Mouse (Mus musculus) kidney, adult 9 months (tissue): Measurements from ENCODE around the gene Vdac1.

Source experiments
- DNase-seq: peaks from one replicate; pipeline ENCODE4 v3.0.0; 2022

Vdac1 gene

GRCm38 (mm10) chr11:52360471-52361277, at the start of gene Vdac1:
Gene Vdac1, plus strand, starts transcription at chr11:52360860.
- peak; percentile 90 for DNase-seq

GRCm38 (mm10) chr11:52314102-52314793, 46.4 kb upstream of the Vdac1 start:
- DNase-seq: peak; percentile 38

GRCm38 (mm10) chr11:52318445-52318844, 42.2 kb upstream of the Vdac1 start:
- no peak for DNase-seq

GRCm38 (mm10) chr11:52319664-52320063, 41.0 kb upstream of the Vdac1 start:
- no peak for DNase-seq

- no peak for DNase-seq
These were observed 40.1 kb upstream of the Vdac1 start for GRCm38 (mm10) chr11:52320529-52320928.

GRCm38 (mm10) chr11:52321540-52321939, 39.1 kb upstream of the Vdac1 start:
- no peak for DNase-seq

- no peak for DNase-seq
These were observed 36.0 kb upstream of the Vdac1 start for GRCm38 (mm10) chr11:52324442-52325367.

- no peak for DNase-seq
These were observed 33.3 kb upstream of the Vdac1 start for GRCm38 (mm10) chr11:52327313-52327712.

GRCm38 (mm10) chr11:52332421-52333118, 28.1 kb upstream of the Vdac1 start:
- DNase-seq: peak; percentile 83

GRCm38 (mm10) chr11:52333616-52334015, 27.0 kb upstream of the Vdac1 start:
- peak; percentile 68 for DNase-seq

- no peak for DNase-seq
These were observed 25.4 kb upstream of the Vdac1 start for GRCm38 (mm10) chr11:52335263-52335662.

GRCm38 (mm10) chr11:52335924-52336323, 24.7 kb upstream of the Vdac1 start:
- DNase-seq: no peak

GRCm38 (mm10) chr11:52337651-52338295, 22.9 kb upstream of the Vdac1 start:
- DNase-seq: no peak

GRCm38 (mm10) chr11:52338351-52338750, 22.3 kb upstream of the Vdac1 start:
- DNase-seq: no peak

- DNase-seq: no peak
These were observed 21.6 kb upstream of the Vdac1 start for GRCm38 (mm10) chr11:52339098-52339497.

- no peak for DNase-seq
These were observed 21.1 kb upstream of the Vdac1 start for GRCm38 (mm10) chr11:52339512-52339911.

- DNase-seq: no peak
These were observed 20.4 kb upstream of the Vdac1 start for GRCm38 (mm10) chr11:52340123-52340864.

- no peak for DNase-seq
These were observed 19.7 kb upstream of the Vdac1 start for GRCm38 (mm10) chr11:52341001-52341400.

GRCm38 (mm10) chr11:52341476-52341875, 19.2 kb upstream of the Vdac1 start:
- no peak for DNase-seq

GRCm38 (mm10) chr11:52342296-52342695, 18.4 kb upstream of the Vdac1 start:
- no peak for DNase-seq

GRCm38 (mm10) chr11:52343162-52343561, 17.5 kb upstream of the Vdac1 start:
- DNase-seq: peak; percentile 79
